Mouse (Mus musculus): Measurements from ENCODE around the gene Rrp12. TPM values are rescaled to one million over a fixed set of nuclear protein-coding genes. Genes with fewer than 3 reads are reported as not detected.
"Not testable (repeated sequence)": the region's sequence is repeated elsewhere in the genome, so short reads cannot be mapped to it uniquely, and the experiment has no call there.

Gene Rrp12
- total RNA-seq, 2 experiments from 2014 or later, result 17.7 to 20.9 TPM

DNA sequence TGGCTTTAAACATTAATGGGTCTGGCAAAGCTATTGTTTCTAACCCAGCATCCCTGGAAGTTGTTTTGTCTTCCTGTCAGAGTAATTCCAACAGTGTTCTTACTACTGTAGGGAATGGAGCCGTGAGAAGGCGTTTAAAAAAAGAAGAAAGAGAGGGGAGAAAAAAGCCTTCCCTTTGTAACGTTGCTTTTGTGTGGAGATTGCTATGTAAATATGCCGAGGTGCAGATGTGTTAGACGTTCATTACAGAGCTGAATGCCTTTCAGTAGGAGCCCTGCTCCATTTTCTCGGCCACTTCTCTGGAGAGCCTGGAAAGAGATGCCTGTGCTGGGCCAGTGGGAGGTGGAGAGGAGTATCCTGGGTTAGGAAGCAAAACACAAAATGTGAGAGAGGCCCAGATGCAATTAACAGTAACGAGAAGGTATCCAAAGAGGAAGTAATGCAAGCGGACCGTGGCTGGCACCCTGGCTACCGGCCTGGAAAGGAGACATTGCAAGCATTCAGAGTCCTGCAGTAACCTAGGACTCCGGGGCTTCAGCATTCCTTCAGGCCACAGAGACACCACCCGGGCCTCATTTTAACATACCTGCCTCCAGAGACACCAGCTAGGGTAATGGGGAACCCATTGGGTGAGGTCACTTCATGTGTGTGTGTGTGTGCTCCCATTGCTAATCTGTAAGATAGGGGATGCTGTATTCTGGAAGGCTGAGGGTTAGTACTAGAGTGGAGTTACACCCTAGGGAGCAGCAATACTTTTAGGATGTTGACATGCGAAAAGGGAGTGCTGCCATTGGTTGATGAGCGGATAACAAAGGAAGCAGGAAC, 45.0 kb downstream of the Rrp12 start:
- intact Hi-C loops (cut with DNase I), result no loop called here
- no peak for DNase-seq

GRCm38 (mm10) chr19:41850021-41850718, 45.8 kb downstream of the Rrp12 start:
- DNase-seq, result no peak
- intact Hi-C loops (cut with DNase I), result no loop called here

DNA sequence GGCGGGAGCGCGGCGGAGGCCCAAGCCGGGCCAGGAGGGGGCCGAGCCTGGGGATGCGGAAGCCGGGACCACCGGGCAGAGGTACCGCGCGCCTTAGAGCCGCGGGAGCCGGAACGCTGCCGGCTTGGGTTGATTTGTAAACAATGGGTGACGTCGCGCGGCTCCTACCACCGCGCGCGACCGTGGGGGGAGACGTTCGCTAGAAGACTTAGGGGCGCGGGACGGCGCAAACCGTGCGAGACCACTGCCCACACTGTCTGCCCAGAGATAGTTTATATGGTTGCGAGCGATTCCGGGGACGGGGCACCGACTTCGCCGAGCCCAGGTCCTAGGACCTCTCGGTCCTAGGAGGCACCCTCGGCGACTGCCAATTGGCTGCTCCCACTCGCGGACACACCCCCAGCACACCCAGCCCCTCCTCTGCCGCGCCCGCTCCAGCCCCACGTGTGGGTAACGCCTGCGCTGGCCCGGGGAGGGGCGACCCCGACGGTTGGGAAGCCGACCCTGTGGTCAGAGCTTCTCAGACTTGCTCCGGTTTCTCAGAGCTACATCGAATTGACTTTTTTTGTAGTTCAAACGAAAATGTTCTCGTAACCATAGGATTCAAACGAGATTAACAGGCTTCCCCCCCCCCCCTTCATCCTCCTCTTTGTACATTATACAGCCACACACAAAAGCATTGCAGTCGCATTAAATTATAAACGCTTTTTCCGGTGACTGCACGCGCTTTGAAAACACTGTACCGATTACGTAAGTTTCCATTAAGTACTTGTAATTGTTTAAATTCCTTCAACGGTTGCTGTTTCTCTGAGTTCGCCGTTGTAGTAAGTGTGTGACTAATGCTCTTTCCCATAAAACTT, 47.8 kb downstream of the Rrp12 start, which contains the start of gene Frat2:
Gene Frat2, minus strand, starts transcription at position 141 of the 860 bp plus-strand sequence.
- DNase-seq, result peak; percentile 92
- intact Hi-C loops (cut with DNase I), result loop anchor here (2.0 kb wide), 1 partner anchor 17 kb away; no protein-coding TSS in a partner anchor

DNA sequence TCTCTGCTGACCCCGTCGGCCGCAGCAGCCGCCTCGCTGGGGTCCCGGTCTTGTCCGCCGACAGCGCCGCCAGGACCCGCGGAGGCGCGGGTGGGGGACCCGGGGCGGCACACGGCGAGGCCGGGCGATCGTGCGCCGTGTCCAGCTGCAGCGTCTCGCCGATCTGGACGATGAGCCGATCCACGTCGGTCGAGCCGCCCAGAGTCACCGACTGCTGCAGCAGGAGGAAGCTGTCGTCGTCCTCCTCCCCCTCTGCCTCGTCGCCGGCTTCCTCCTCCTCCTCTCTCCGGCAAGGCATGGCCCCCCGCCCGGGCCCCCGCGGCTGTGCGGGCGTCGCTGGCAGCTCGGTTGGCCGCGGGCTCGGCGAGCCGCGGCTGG, 48.4 kb downstream of the Rrp12 start:
- intact Hi-C loops (cut with DNase I), result loop anchor here (2.0 kb wide), 1 partner anchor 17 kb away; no protein-coding TSS in a partner anchor
- DNase-seq, result not testable (repeated sequence)

DNA sequence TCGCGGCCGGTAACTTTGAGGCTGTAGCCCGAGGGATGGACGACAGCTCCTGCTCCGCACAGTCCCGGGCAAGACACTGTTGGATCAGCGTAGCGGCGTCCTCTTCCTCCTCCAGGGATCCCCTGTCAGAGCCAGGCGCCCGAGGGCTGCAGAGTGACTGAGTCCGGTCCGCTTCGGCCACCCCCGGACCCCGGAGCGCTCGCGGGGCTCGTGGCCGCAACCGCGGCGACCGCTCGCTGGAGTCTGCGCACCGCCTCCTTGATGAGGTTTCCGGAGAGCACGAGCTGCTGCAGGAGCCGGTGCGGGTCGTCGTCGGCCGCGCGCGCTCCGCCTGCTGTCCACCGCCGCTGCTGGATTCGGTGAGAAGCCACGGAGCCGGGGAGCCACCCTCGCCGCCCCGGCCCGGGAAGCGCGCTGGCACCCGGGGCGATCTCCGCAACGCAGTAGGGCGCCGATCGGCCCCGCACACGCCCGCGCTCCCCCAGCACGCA, 48.8 kb downstream of the Rrp12 start:
- DNase-seq, result peak; percentile 65 to 66
- intact Hi-C loops (cut with DNase I), result loop anchor here (2.0 kb wide), 1 partner anchor 16 kb away; no protein-coding TSS in a partner anchor

DNA sequence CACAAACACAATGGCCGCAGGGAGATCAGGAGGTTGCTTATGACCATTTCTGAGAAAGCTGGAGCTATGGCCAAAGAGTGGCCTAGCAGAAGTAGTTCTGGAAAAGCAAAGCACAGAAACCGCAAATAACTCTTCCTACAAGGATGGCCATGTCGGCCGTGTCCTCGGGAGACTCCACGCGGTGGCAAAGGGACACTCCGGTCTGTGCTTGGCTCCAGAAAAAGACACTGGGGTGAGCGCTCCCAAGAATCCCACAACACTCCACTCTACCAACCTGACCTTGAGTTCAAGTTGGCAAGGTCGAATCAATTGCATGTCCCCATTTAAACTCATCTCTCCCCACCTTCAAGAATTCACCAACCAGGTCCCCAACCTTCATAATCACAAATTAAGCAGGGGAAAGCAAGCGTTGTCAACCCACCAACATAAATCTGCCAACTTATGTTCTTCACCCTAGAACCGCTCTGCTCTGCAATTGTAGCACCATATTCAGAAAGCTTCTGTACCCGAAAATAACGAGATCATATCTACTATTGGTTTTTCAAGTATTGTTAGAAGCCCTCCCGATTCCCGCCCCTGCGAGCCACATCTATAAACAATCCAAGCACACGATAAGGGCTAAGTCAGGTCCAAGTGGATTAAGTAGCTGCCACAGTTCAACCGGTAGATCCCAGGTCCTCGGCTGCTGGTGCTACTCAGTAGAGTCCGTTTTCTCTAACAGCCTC, 49.4 kb downstream of the Rrp12 start:
- intact Hi-C loops (cut with DNase I), result loop anchor here (2.0 kb wide), 1 partner anchor 16 kb away; no protein-coding TSS in a partner anchor
- peak; percentile 36 to 41 for DNase-seq

DNA sequence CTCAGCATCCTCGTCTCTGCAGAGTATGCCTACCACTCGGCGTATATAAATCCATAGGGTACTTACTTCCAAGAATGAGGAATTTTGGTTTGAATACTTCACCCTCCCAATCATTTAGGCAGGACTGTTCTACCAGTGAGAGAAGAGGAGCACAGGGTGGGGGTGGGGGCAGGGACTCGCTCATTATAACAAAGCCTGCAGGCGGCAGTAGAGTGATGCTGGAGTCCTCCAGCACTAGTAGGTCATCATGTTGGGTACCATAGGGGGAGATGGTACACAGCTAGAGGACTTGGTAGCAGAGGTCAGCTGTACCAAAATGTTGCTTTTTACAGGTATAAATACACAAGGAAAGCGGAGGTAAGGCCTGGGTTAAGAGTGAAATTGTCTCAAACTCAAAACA, 51.6 kb downstream of the Rrp12 start:
- no peak for DNase-seq
- intact Hi-C loops (cut with DNase I), result no loop called here

- intact Hi-C loops (cut with DNase I), result no loop called here
- DNase-seq, result no peak
Measured at GRCm38 (mm10) chr19:41842706-41843105, 53.3 kb downstream of the Rrp12 start.

- intact Hi-C loops (cut with DNase I), result no loop called here
- DNase-seq, result no peak
Measured at GRCm38 (mm10) chr19:41842196-41842595, 53.8 kb downstream of the Rrp12 start.

DNA sequence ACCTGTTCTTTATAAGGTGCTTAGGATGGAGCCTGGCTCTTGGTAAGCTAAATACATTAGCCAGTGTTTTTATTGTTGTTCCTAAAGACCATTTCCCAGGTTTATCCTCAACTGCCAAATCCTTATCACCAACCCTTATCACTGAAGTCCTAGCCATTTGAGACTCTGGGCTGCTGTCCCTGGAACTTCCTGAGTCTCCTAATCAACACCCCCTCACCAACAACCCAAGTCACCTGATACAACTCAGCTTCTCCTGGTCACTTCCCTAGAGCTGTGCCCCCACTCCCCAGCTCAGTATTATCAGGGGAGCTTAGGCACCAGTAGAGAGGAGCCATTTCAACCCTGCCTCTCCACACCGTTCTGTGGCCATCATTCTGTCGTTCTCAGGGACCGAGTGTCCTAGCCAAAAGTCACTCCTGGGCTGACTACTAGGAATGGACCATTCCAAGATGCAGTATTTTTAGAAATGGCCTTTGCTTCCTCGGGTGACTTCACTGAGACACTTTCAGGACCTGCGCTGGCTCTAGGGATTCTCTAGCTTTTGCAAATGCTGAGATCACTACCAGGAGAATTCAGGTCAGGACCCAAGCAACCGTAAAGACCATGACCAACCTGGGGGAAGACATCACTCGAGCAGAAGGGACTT, 54.7 kb downstream of the Rrp12 start:
- DNase-seq, result no peak

GRCm38 (mm10) chr19:41839685-41840084, 56.3 kb downstream of the Rrp12 start:
- intact Hi-C loops (cut with DNase I), result no loop called here
- DNase-seq, result no peak

More for the DNA sequence above, 54.7 kb downstream of the Rrp12 start:
- intact Hi-C loops (cut with DNase I), result no loop called here

DNA sequence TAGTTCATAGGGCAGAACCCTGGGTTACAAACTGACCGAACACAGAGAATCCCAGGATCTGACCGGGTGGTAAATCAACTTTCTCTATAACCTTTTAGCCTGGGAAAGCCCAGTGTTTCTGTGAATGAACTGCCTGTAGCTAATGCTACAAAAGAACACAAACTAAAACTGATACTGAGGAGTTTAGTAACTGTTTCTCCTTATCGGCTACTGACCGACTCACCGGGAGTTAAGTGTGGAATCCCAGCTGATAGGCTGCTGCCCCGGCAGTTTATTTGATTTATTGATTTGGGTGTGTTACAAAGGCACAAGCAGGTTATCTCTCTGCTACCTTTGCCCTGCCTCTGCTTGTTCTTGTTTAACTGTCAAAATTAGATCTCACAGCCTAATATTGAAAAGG, 57.2 kb downstream of the Rrp12 start:
- intact Hi-C loops (cut with DNase I), result no loop called here

DNA sequence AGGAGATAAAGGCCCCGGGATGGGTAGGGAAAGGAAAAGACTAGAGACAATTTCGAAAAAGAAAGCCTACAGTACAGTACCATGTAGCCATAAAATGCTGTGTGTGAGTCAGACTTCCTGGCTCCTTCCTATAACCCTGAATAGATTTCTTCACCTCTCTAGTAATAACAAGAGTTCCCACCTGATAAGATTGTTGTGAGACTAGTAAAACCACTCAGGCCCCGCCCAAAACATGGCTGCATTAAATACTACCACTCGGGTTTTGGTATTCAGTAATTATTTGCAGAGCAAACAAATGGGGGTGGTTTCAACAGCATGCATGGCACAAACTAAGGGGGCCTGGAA, 58.1 kb downstream of the Rrp12 start:
- DNase-seq, result no peak
- intact Hi-C loops (cut with DNase I), result no loop called here

More for the DNA sequence above, 57.2 kb downstream of the Rrp12 start:
- DNase-seq, result no peak

DNA sequence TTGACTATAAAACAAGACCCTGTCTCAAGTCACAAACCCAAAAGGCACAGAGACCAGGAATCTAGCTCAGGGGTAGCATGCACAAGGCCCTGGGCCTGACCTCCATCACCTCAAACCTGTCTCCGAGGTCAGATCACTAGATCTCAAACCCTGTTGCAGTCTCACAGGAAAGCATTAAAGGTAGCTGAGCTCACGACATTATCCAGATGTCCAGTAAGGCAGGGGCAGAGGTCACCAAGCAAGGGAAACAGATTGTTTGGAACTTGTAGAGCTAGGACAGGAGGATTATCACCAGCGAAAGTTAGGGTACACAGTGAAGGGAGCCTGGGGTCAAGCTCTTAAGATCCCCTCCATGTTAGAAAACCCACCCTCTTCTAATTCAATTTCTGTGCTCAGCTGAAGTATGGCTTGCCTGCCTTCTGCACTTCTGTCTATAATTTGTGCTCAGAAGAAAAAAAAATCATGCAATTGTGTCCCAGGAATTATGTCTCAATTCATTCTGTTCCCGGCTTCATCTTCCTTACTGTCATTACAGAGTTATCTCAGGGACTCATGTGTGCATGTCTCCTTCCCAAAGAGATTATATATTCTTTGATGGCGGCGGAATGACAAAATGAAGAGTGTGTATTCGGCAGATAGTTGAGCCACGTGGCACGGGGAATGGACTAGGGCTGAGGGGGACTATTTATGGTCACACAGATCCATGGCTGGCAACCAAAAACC, 58.6 kb downstream of the Rrp12 start:
- DNase-seq, result peak in 1 of 2 experiments; percentile 20
- intact Hi-C loops (cut with DNase I), result no loop called here

- no peak for DNase-seq
- intact Hi-C loops (cut with DNase I), result no loop called here
Measured at GRCm38 (mm10) chr19:41836719-41837118, 59.3 kb downstream of the Rrp12 start.

DNA sequence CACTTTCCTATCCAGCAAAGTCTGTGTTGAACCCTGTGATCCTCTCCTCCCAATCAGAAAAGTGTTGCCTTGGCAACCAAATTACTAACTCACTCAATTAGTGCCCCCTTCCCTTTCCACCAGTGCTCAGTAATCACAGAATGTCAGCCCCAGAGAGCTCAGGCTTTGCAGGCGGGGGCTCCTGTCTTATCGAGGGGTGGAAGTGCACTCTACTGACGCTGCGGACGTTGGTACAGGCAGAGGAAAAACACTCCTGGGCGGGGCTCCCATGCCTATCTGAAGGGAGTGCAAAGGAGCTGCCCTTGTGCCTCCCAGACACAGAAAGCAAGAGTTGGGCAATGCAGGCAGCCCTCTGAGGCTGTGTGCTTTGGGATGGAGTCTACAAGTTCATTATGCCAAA, 60.2 kb downstream of the Rrp12 start:
- DNase-seq, result peak; percentile 24 to 26
- intact Hi-C loops (cut with DNase I), result no loop called here

DNA sequence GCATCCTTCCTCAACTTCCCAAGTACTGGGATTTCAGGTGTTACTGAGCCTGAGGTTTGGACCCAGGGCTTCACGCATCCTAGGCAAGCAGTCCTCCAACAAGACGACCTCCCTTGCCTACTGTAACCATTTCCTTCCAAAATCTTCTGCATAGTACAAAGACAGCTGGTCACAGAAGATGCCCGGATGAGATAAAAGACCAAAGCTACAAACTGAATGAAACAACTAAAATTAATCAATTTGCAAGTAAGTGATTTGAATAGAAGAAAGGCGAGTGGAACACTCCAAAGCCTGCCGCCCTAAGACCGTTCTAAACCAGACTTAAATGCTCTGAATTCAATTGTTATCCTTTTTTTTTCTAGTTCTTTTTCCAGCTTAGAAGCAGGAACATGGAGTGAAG, 60.6 kb downstream of the Rrp12 start:
- no peak for DNase-seq
- intact Hi-C loops (cut with DNase I), result no loop called here

DNA sequence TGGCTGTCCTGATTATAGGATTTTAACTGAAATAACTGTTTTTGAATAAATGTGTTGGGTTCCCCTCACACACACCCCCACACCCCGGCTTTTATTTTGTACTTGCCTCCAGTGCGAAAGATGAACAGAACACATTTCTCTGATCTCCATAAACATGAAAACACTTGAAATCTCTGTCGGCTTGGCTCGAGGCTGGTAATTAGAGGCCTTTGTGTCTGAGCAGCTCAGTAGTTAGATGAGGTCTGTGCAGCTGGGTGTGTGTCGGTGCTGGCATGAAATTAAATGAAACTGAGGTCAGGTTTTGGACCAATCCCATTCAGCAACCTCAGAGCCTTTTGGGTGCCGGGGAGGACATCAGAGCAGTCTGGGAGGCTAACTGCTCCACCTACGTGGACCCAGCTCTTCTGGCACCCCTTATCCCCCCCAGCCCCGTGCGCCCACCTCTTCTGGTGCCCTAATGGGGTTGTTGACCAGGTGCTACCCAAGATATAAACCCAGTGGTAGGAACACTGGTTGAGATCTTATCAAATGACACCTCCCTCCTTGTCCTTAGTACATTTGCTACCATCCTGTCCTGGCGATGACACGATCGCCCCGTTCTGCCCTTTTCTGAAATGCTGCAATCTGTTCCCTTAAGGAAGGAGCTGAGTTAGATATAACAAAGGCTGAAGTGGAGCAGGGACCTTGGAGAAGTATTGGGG, 63.3 kb downstream of the Rrp12 start:
- intact Hi-C loops (cut with DNase I), result no loop called here
- DNase-seq, result no peak

Data from heart, postnatal 10 days (tissue).